Mouse (Mus musculus) testis, adult 2 months (tissue): ENCODE data around the gene Olfr395.

Experiments
- CTCF ChIP-seq: fragments of 200-500 bp; IDR thresholded peaks from 2 replicates; pipeline ENCODE4 v1.5.1; 2012; ENCODE audit warnings: low read depth, mild to moderate bottlenecking, inconsistent platforms, low read length, moderate library complexity; ENCODE audit not compliant: control insufficient read depth, insufficient read depth, insufficient replicate concordance
- POLR2A ChIP-seq: fragments of 200-500 bp; IDR thresholded peaks from 2 replicates; pipeline ENCODE4 v1.6.1; 2012; ENCODE audit warnings: low read depth, mild to moderate bottlenecking, inconsistent platforms, low read length, moderate library complexity; ENCODE audit not compliant: control insufficient read depth

GRCm38 (mm10) chr11:73936377-73936776 lies 27.3 kb upstream of the Olfr395 start, which contains the start of gene Olfr23:
- TF ChIP-seq CTCF (no peak), POLR2A (no peak)
